Mouse (Mus musculus): ENCODE measurements around the gene Slco1a5.
A peak's percentile ranks its signal among the peaks of the same experiment; 100 is the strongest.

- TF ChIP-seq CTCF (IDR thresholded peaks at IDR 0.05; ENCODE audit: low read depth), result peak; percentile 80
- TF ChIP-seq EP300 (IDR thresholded peaks at IDR 0.05; ENCODE audit: low read depth), result no peak
Measured at GRCm38 (mm10) chr6:142343561-142343960, 20.8 kb upstream of the Slco1a5 start.

All from liver, postnatal 0 days (tissue).